Mouse (Mus musculus): Measurements from ENCODE around the gene Dnajc5.

Dnajc5 gene

GRCm38 (mm10) chr2:181572921-181573920 lies 52.9 kb downstream of the Dnajc5 start:
- DNase-seq (ENCODE audit: low spot score), result no peak

GRCm38 (mm10) chr2:181573961-181574360 lies 53.7 kb downstream of the Dnajc5 start:
- DNase-seq (ENCODE audit: low spot score), result no peak

GRCm38 (mm10) chr2:181574921-181575545 lies 54.7 kb downstream of the Dnajc5 start:
- DNase-seq (ENCODE audit: low spot score), result no peak

GRCm38 (mm10) chr2:181576613-181577012 lies 56.3 kb downstream of the Dnajc5 start:
- DNase-seq (ENCODE audit: low spot score), result no peak

GRCm38 (mm10) chr2:181577126-181577525 lies 56.8 kb downstream of the Dnajc5 start:
- DNase-seq (ENCODE audit: low spot score), result no peak

- peak; percentile 78 for DNase-seq (ENCODE audit: low spot score)
Observed at GRCm38 (mm10) chr2:181577981-181578581, 57.8 kb downstream of the Dnajc5 start.

- no peak for DNase-seq (ENCODE audit: low spot score)
Observed at GRCm38 (mm10) chr2:181578790-181579618, 58.7 kb downstream of the Dnajc5 start.

GRCm38 (mm10) chr2:181579681-181580080 lies 59.4 kb downstream of the Dnajc5 start:
- DNase-seq (ENCODE audit: low spot score), result no peak

- DNase-seq (ENCODE audit: low spot score), result no peak
Observed at GRCm38 (mm10) chr2:181580131-181580772, 60.0 kb downstream of the Dnajc5 start.

- DNase-seq (ENCODE audit: low spot score), result peak; percentile 85
Observed at GRCm38 (mm10) chr2:181581016-181581401, 60.7 kb downstream of the Dnajc5 start.

- DNase-seq (ENCODE audit: low spot score), result peak; percentile 84
Observed at GRCm38 (mm10) chr2:181581402-181582120, 61.3 kb downstream of the Dnajc5 start.

GRCm38 (mm10) chr2:181582358-181582757 lies 62.1 kb downstream of the Dnajc5 start:
- DNase-seq (ENCODE audit: low spot score), result no peak

- no peak for DNase-seq (ENCODE audit: low spot score)
Observed at GRCm38 (mm10) chr2:181582939-181583338, 62.7 kb downstream of the Dnajc5 start.

- no peak for DNase-seq (ENCODE audit: low spot score)
Observed at GRCm38 (mm10) chr2:181583460-181584257, 63.4 kb downstream of the Dnajc5 start.

GRCm38 (mm10) chr2:181584411-181584942 lies 64.2 kb downstream of the Dnajc5 start, which contains the start of gene Uckl1:
Gene Uckl1 (minus strand): TSS chr2:181584892.
- no peak for DNase-seq (ENCODE audit: low spot score)

GRCm38 (mm10) chr2:181585506-181585905 lies 65.2 kb downstream of the Dnajc5 start:
- no peak for DNase-seq (ENCODE audit: low spot score)

GRCm38 (mm10) chr2:181586124-181586523 lies 65.8 kb downstream of the Dnajc5 start:
- DNase-seq (ENCODE audit: low spot score), result no peak

- no peak for DNase-seq (ENCODE audit: low spot score)
Observed at GRCm38 (mm10) chr2:181587796-181588195, 67.5 kb downstream of the Dnajc5 start.

- no peak for DNase-seq (ENCODE audit: low spot score)
Observed at GRCm38 (mm10) chr2:181588229-181588780, 68.0 kb downstream of the Dnajc5 start.

Data from testis, postnatal 14 days (tissue).